Mouse (Mus musculus): ENCODE results near the gene Ccr6.

The Ccr6 gene

GRCm38 (mm10) chr17:8234537-8234936 is 1.3 kb upstream of the Ccr6 start:
- DNase-seq (ENCODE audit: low spot score) = no peak

- DNase-seq (ENCODE audit: low spot score) = no peak
Observed at GRCm38 (mm10) chr17:8238012-8238710, 2.3 kb downstream of the Ccr6 start.

- no peak for DNase-seq (ENCODE audit: low spot score)
Observed at GRCm38 (mm10) chr17:8239561-8239960, 3.7 kb downstream of the Ccr6 start.

- no peak for DNase-seq (ENCODE audit: low spot score)
Observed at GRCm38 (mm10) chr17:8240517-8240916, 4.7 kb downstream of the Ccr6 start.

GRCm38 (mm10) chr17:8241645-8242044 is 5.8 kb downstream of the Ccr6 start:
- DNase-seq (ENCODE audit: low spot score) = no peak

- DNase-seq (ENCODE audit: low spot score) = no peak
Observed at GRCm38 (mm10) chr17:8242186-8242585, 6.3 kb downstream of the Ccr6 start.

- DNase-seq (ENCODE audit: low spot score) = no peak
Observed at GRCm38 (mm10) chr17:8244124-8244523, 8.3 kb downstream of the Ccr6 start.

- DNase-seq (ENCODE audit: low spot score) = no peak
Observed at GRCm38 (mm10) chr17:8246102-8246754, 10.4 kb downstream of the Ccr6 start.

- no peak for DNase-seq (ENCODE audit: low spot score)
Observed at GRCm38 (mm10) chr17:8251704-8252103, 15.9 kb downstream of the Ccr6 start.

- no peak for DNase-seq (ENCODE audit: low spot score)
Observed at GRCm38 (mm10) chr17:8254268-8254667, 18.4 kb downstream of the Ccr6 start.

- no peak for DNase-seq (ENCODE audit: low spot score)
Observed at GRCm38 (mm10) chr17:8254914-8255313, 19.1 kb downstream of the Ccr6 start.

GRCm38 (mm10) chr17:8255583-8255982 is 19.7 kb downstream of the Ccr6 start:
- DNase-seq (ENCODE audit: low spot score) = no peak

GRCm38 (mm10) chr17:8256982-8257381 is 21.1 kb downstream of the Ccr6 start:
- no peak for DNase-seq (ENCODE audit: low spot score)

- DNase-seq (ENCODE audit: low spot score) = peak; percentile 26
Observed at GRCm38 (mm10) chr17:8264638-8265037, 28.8 kb downstream of the Ccr6 start.

- DNase-seq (ENCODE audit: low spot score) = no peak
Observed at GRCm38 (mm10) chr17:8272054-8272749, 36.4 kb downstream of the Ccr6 start.

- DNase-seq (ENCODE audit: low spot score) = no peak
Observed at GRCm38 (mm10) chr17:8272951-8273350, 37.1 kb downstream of the Ccr6 start.

GRCm38 (mm10) chr17:8276071-8276470 is 40.2 kb downstream of the Ccr6 start:
- peak; percentile 29 for DNase-seq (ENCODE audit: low spot score)

GRCm38 (mm10) chr17:8276680-8277079 is 40.8 kb downstream of the Ccr6 start:
- no peak for DNase-seq (ENCODE audit: low spot score)

GRCm38 (mm10) chr17:8277266-8277665 is 41.4 kb downstream of the Ccr6 start:
- DNase-seq (ENCODE audit: low spot score) = no peak

- no peak for DNase-seq (ENCODE audit: low spot score)
Observed at GRCm38 (mm10) chr17:8278356-8278755, 42.5 kb downstream of the Ccr6 start.

- no peak for DNase-seq (ENCODE audit: low spot score)
Observed at GRCm38 (mm10) chr17:8282821-8283525, 47.1 kb downstream of the Ccr6 start, which contains the start of gene Mpc1. Gene Mpc1, plus strand, starts transcription at chr17:8282904.

GRCm38 (mm10) chr17:8283526-8284253 is 47.8 kb downstream of the Ccr6 start:
- DNase-seq (ENCODE audit: low spot score) = peak; percentile 94

Data from yolk sac, embryonic 10.5 days (tissue).